Mouse (Mus musculus): ENCODE measurements at regions not wholly inside any gene's neighbourhood (a gene's known extent, or its start where the extent isn't known, plus 50 kb on each side); places are given as distances from the start of the nearest gene placed in this dataset.
A peak's percentile ranks its signal among the peaks of the same experiment; 100 is the strongest.

DNA sequence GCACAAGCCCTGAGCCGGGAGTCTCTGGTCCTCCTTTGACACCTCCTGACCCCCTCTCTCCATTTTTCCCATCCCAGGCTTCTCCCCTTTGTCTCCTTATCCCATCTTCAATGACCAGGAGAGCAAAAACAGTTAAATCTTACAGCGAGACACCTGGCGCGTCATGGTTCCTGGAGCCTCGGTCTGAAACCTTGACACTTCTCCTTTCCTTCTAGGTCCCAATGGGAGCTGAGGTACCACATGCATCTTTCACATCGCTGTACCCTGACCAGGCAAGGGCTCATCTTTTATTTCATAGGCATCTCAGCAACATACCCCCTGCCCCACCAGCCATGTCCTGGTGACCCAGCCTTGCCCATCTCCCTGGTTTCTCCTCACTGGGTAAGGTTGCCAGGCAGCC is 58.7 kb upstream of the Tmem189 start:
- no peak overlapping the region for H3K9ac ChIP-seq
- no peak overlapping the region for H3K4me3 ChIP-seq (replicated peaks)
- H3K27me3 ChIP-seq: no peaks in the 10 kb centered on the region
- no peaks in the 10 kb centered on the region for H3K9me3 ChIP-seq (replicated peaks)
- peaks cover 43% of the 10 kb centered on the region for H3K4me1 ChIP-seq
- H3K4me2 ChIP-seq (replicated peaks): no peak overlapping the region
- WGBS: 89% methylated on average over 6 of the region's 6 CpGs
- H3K36me3 ChIP-seq: no peaks in the 10 kb centered on the region
- ATAC-seq (ENCODE audit: insufficient number of reproducible peaks, low FRiP score, low TSS enrichment, low read depth): no peak
- H3K27ac ChIP-seq (replicated peaks): 0 out of 2 replicates have a peak overlapping the region, but pooled peaks have one; percentile 68

- 44% methylated on average over 13 of the region's 13 CpGs for WGBS
- H3K4me3 ChIP-seq (replicated peaks): no peak overlapping the region
- peaks cover 40% of the 10 kb centered on the region for H3K4me1 ChIP-seq
- H3K9ac ChIP-seq: no peak overlapping the region
- no peak overlapping the region for H3K4me2 ChIP-seq (replicated peaks)
- no peaks in the 10 kb centered on the region for H3K9me3 ChIP-seq (replicated peaks)
- peak overlapping the region; percentile 68 for H3K27ac ChIP-seq (replicated peaks)
- H3K27me3 ChIP-seq: no peaks in the 10 kb centered on the region
- no peaks in the 10 kb centered on the region for H3K36me3 ChIP-seq
- no peak for ATAC-seq (ENCODE audit: insufficient number of reproducible peaks, low FRiP score, low TSS enrichment, low read depth)
Measured at GRCm38 (mm10) chr2:167747164-167747843, 57.7 kb upstream of the Tmem189 start.

DNA sequence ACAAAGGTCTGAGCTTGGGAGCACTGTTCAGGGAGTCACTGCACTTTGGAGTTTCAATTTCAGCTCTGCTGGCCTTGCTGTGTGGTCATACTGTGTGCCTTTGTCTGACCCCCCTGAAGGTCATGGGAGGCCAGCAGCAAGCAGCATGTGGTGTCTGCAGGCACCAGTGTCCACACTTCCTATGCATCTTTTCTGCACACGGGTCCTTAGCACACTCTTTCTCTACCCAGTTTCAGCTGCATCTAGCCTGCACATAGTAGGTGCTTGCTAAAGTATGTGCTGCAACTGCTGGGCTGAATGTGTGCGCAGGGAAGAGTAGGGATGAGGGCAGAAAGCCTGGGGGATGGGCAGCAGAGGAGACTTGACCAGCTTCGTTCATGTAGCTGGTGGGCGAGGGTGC is 56.7 kb upstream of the Tmem189 start:
- Histone ChIP-seq H3K27ac (replicated peaks) (peak overlapping the region; percentile 68; the same call in 1 of the 2 replicates), H3K9me3 (replicated peaks) (no peaks in the 10 kb centered on the region), H3K9ac (no peak overlapping the region), H3K4me2 (replicated peaks) (no peak overlapping the region), H3K27me3 (no peaks in the 10 kb centered on the region), H3K4me3 (replicated peaks) (no peak overlapping the region), H3K4me1 (peaks cover 40% of the 10 kb centered on the region), H3K36me3 (no peaks in the 10 kb centered on the region)
- no peak for ATAC-seq (ENCODE audit: insufficient number of reproducible peaks, low FRiP score, low TSS enrichment, low read depth)
- WGBS: 88% methylated on average over 4 of the region's 4 CpGs

DNA sequence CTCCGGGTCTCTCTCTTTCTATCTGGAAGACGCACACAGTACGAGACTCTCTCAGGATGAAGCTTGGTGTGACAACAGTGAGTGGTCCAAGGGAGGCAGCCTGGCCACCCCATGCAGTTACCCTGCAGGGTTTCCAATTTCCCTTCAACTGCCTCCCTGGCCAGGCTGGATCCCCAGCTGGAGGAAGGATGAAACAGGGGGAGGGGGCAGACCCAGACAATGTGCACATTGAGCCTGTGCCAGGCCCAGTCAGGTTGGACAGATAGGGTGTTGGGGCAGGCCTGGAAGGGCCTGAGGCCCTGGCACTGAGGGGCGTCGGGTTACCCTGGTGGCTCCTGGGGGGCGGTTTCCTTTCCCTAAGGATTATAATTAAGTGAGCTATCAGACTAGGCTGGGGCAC is 55.8 kb upstream of the Tmem189 start:
- no peaks in the 10 kb centered on the region for H3K9me3 ChIP-seq (replicated peaks)
- ATAC-seq (ENCODE audit: insufficient number of reproducible peaks, low FRiP score, low TSS enrichment, low read depth): peak; percentile 20; the same call in 1 of the 2 replicates
- H3K9ac ChIP-seq: no peak overlapping the region
- H3K4me2 ChIP-seq (replicated peaks): no peak overlapping the region
- peaks cover 46% of the 10 kb centered on the region for H3K4me1 ChIP-seq
- 0 out of 2 replicates have a peak overlapping the region, but pooled peaks have one; percentile 22 for H3K27ac ChIP-seq (replicated peaks)
- H3K4me3 ChIP-seq (replicated peaks): no peak overlapping the region
- no peaks in the 10 kb centered on the region for H3K27me3 ChIP-seq
- H3K36me3 ChIP-seq: no peaks in the 10 kb centered on the region
- 35% methylated on average over 6 of the region's 6 CpGs for WGBS

GRCm38 (mm10) chr2:167744080-167744479 is 54.5 kb upstream of the Tmem189 start:
- 66% methylated on average over 1 of the region's 1 CpGs for WGBS
- Histone ChIP-seq H3K27me3 (no peaks in the 10 kb centered on the region), H3K4me1 (peaks cover 55% of the 10 kb centered on the region), H3K9ac (no peak overlapping the region), H3K4me3 (replicated peaks) (no peak overlapping the region), H3K4me2 (replicated peaks) (no peak overlapping the region), H3K9me3 (replicated peaks) (no peaks in the 10 kb centered on the region), H3K36me3 (no peaks in the 10 kb centered on the region), H3K27ac (replicated peaks) (no peak overlapping the region)
- no peak for ATAC-seq (ENCODE audit: insufficient number of reproducible peaks, low FRiP score, low TSS enrichment, low read depth)

DNA sequence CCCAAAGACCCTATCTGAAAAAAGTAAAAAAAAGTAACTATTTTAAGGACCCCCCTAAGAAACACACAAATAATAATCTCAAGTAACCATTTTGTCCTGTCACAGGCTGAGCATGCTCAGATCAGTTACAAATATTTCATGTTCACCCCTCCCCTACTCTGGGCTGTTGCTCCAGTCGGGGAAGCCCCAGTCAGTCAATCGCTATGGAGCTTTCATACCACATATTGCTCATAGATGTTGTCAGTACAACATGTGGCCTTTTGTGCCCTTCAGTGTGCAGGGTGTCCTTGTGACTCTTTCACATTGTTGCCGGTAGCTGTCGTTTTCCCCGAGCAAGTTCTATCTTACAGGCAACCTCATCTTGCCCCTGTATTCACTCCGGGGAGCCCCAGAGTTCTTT is 52.9 kb upstream of the Tmem189 start:
- Histone ChIP-seq H3K4me1 (peaks cover 51% of the 10 kb centered on the region), H3K4me3 (replicated peaks) (no peak overlapping the region), H3K9ac (no peak overlapping the region), H3K9me3 (replicated peaks) (no peaks in the 10 kb centered on the region), H3K36me3 (no peaks in the 10 kb centered on the region), H3K27me3 (no peaks in the 10 kb centered on the region), H3K27ac (replicated peaks) (no peak overlapping the region), H3K4me2 (replicated peaks) (no peak overlapping the region)
- no peak for ATAC-seq (ENCODE audit: insufficient number of reproducible peaks, low FRiP score, low TSS enrichment, low read depth)
- WGBS: 51% methylated on average over 6 of the region's 6 CpGs

DNA sequence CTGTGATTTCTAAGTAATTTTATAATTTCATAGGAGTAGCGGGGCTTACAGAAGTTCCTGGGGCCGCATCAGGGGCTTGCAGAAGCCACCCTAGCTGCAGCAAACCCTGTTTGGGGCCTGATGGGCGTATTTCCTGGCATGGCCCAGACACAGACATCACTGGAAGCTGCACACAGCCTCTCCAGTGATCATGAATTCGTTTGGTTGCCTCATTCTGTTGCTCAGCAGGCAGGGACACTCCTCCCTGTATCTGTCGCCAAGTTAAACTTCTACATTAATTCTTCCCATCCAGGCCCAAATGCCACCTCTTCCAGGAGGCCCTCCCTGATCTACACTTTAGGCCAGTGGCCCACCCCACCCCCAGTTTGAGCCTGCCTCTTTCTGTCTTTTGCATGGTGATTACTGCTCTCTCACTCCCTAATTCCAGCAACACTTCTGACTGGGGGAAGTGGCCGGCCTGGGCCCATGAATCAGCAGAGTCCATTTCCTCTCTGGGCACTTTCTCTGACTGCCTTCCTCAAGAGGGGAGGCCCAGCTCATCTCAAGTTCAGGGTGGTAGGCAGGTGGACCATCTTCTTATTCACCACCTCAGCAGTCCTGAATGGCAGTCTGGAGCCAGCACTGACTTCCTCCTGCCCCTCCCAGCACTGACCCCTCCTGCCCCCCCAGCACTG is 51.0 kb upstream of the Tmem189 start:
- Histone ChIP-seq H3K4me1 (peaks cover 33% of the 10 kb centered on the region), H3K4me3 (replicated peaks) (no peak overlapping the region), H3K9ac (no peak overlapping the region), H3K36me3 (no peaks in the 10 kb centered on the region), H3K4me2 (replicated peaks) (no peak overlapping the region), H3K27ac (replicated peaks) (peak overlapping the region; percentile 71; the same call in 1 of the 2 replicates), H3K27me3 (no peaks in the 10 kb centered on the region), H3K9me3 (replicated peaks) (no peaks in the 10 kb centered on the region)
- WGBS: 40% methylated on average over 6 of the region's 6 CpGs
- no peak for ATAC-seq (ENCODE audit: insufficient number of reproducible peaks, low FRiP score, low TSS enrichment, low read depth)
